8 mouse cellular contexts compared by ENCODE assay signal in genomic region chr3:61363161-61363988, GRCm38 (mm10). TPM values are rescaled to one million over a fixed set of nuclear protein-coding genes. Genes with fewer than 3 reads are reported as not detected.
DNase-seq lines count a peak whose midpoint lies in the region; ATAC-seq lines count a peak whose summit lies in the region.

No protein-coding gene starts in this region.

- peak; percentile 92 for ATAC-seq in intestine, embryonic 14.5 days (replicated peaks; ENCODE audit: low FRiP score, low TSS enrichment, low read depth)

- no peaks in the 10 kb centered on the region for H3K9me3 ChIP-seq in intestine, embryonic 14.5 days (ENCODE audit: control insufficient read depth, low read length)

- intact Hi-C loops in left cerebral cortex, postnatal 14 days (cut with DNase I) = loop anchor here (5.0 kb wide), 1 partner anchor 96 kb away; no protein-coding TSS in a partner anchor

- peak overlapping the region; percentile 93 for H3K4me3 ChIP-seq in intestine, embryonic 14.5 days (ENCODE audit: low read depth, low read length)

- DNase-seq in adrenal gland, adult 18-20 months (ENCODE audit: low spot score in 2 of 2) = peak; percentile 68 to 78
- peak; percentile 96 for DNase-seq in embryo, embryonic 11 days
- DNase-seq in gastrocnemius, postnatal 25 days = peak; percentile 95
- peak; percentile 90 for DNase-seq in intestine, embryonic 14.5 days (ENCODE audit: low spot score)
- peak; percentile 94 to 99 for DNase-seq in left cerebral cortex, postnatal 14 days (ENCODE audit: low spot score in 2 of 2)
- DNase-seq in mesoderm, embryonic 11.5 days (ENCODE audit: low read depth, low spot score) = peak; percentile 98
- DNase-seq in right cerebral cortex, postnatal 36 days (ENCODE audit: low spot score in 2 of 2) = peak; percentile 95 to 98
- DNase-seq in yolk sac, embryonic 10.5 days (ENCODE audit: low spot score) = peak; percentile 97

- H3K27ac ChIP-seq in intestine, embryonic 14.5 days (ENCODE audit: low read depth) = peak overlapping the region; percentile 93

- under 1% methylated on average over 30 of the region's 30 CpGs for WGBS in intestine, embryonic 14.5 days

- H3K4me2 ChIP-seq in intestine, embryonic 14.5 days (ENCODE audit: low read length) = peak overlapping the region; percentile 91

- peak overlapping the region; percentile 82 for H3K9ac ChIP-seq in intestine, embryonic 14.5 days (ENCODE audit: low read length)

- H3K4me1 ChIP-seq in intestine, embryonic 14.5 days (replicated peaks; ENCODE audit: control insufficient read depth, insufficient read depth, low read length) = peaks cover 11% of the 10 kb centered on the region; the same call in 1 of the 2 replicates

- H3K27me3 ChIP-seq in intestine, embryonic 14.5 days (replicated peaks; ENCODE audit: control insufficient read depth, insufficient read depth, low read length) = no peaks in the 10 kb centered on the region

- H3K36me3 ChIP-seq in intestine, embryonic 14.5 days (ENCODE audit: control insufficient read depth, insufficient read depth, low read length) = no peaks in the 10 kb centered on the region

RNA-seq across cellular contexts. Expression of gene Rap2b, which starts 1.9 kb away (rescaled TPM):
- total RNA-seq in adrenal gland, adult 18-20 months (2021) = 1 to 10 TPM; 3.0 to 3.6 TPM
- total RNA-seq in gastrocnemius, postnatal 25 days (2021) = 1 to 10 TPM; 1.6 to 2.4 TPM
- polyA plus RNA-seq in intestine, embryonic 14.5 days (2014; fragmentation: Nextera tagmentation; extraction: Ambion mirVana) = 9.0 and 9.2 TPM in 2 replicates
- total RNA-seq in left cerebral cortex, postnatal 14 days (2021) = 10 to 100 TPM; 44.9 to 46.9 TPM

RNA-seq across cellular contexts. Expression of gene B430305J03Rik, which starts 2.4 kb away (rescaled TPM):
- under 1 TPM; 0.10 to 0.13 TPM for total RNA-seq in adrenal gland, adult 18-20 months (2021)
- total RNA-seq in gastrocnemius, postnatal 25 days (2021) = under 1 TPM; 0.08 TPM
- not detected in 2 replicates for polyA plus RNA-seq in intestine, embryonic 14.5 days (2014; fragmentation: Nextera tagmentation; extraction: Ambion mirVana)
- 1 to 10 TPM; 1.8 to 2.4 TPM for total RNA-seq in left cerebral cortex, postnatal 14 days (2021)

Comparison
In these comparisons a context has a peak if more than half of its experiments do, and no peak if none do; other contexts are left out.
1. Peak in every context shown above with its lines: DNase-seq, ATAC-seq, H3K4me3 ChIP-seq and H3K27ac ChIP-seq.
2. RNA of gene Rap2b, which starts 1.9 kb away (total RNA-seq): 44.9 to 46.9 TPM in left cerebral cortex, postnatal 14 days; 3.0 to 3.6 TPM in adrenal gland, adult 18-20 months and 1.6 to 2.4 TPM in gastrocnemius, postnatal 25 days; every median in the first group is over 4 times any median in the second.